In genomic region chr15:89140659-89141252, GRCm38 (mm10) we compare ENCODE assay signal across 8 mouse cellular contexts. TPM values are rescaled to one million over a fixed set of nuclear protein-coding genes. Genes with fewer than 3 reads are reported as not detected.
DNase-seq lines count a peak whose midpoint lies in the region; ATAC-seq and TF ChIP-seq lines count a peak whose summit lies in the region.

Mapk12 (minus strand) TSS chr15:89140703.

- no peak within 1 kb of the TSS; the same call in 1 of the 2 replicates for H3K27ac ChIP-seq in bone marrow, adult 2 months (ENCODE audit: control insufficient read depth, insufficient read depth, low read depth, low read length, poor library complexity)
- no peak within 1 kb of the TSS for H3K27ac ChIP-seq in forebrain, embryonic 13.5 days
- no peak within 1 kb of the TSS; the same call in 1 of the 2 replicates for H3K27ac ChIP-seq in limb, embryonic 11.5 days (replicated peaks; ENCODE audit: low read depth, low read length)
- H3K27ac ChIP-seq in midbrain, embryonic 14.5 days (replicated peaks; ENCODE audit: low read depth, low read length), result no peak within 1 kb of the TSS

- no peak for TF ChIP-seq CTCF in Patski (IDR thresholded peaks at IDR 0.05)
- no peak for TF ChIP-seq CTCF in bone marrow, adult 2 months (IDR thresholded peaks at IDR 0.05; ENCODE audit: control insufficient read depth, insufficient read depth, low read length)

- no peaks in the 10 kb centered on the region for H3K27me3 ChIP-seq in Patski
- peaks cover 12% of the 10 kb centered on the region; the same call in 1 of the 2 replicates for H3K27me3 ChIP-seq in forebrain, embryonic 13.5 days
- H3K27me3 ChIP-seq in limb, embryonic 11.5 days (ENCODE audit: control insufficient read depth, insufficient read depth, low read length), result no peaks in the 10 kb centered on the region
- H3K27me3 ChIP-seq in midbrain, embryonic 14.5 days (ENCODE audit: control insufficient read depth, insufficient read depth, low read length), result no peaks in the 10 kb centered on the region

- no peak for DNase-seq in Patski (ENCODE audit: low read depth, low spot score)
- DNase-seq in heart, postnatal 25 days (ENCODE audit: low spot score), result peak; percentile 77
- peak; percentile 70 for DNase-seq in limb, embryonic 11.5 days (ENCODE audit: low spot score)
- DNase-seq in midbrain, embryonic 14.5 days, result peak; percentile 39
- DNase-seq in layer of hippocampus, adult 18-20 months (ENCODE audit: low spot score in 2 of 2), result no peak
- no peak for DNase-seq in thymus, adult 18-20 months

- intact Hi-C loops in heart, postnatal 25 days (cut with DNase I), result no loop called here

- H3K9me3 ChIP-seq in forebrain, embryonic 13.5 days (replicated peaks), result no peaks in the 10 kb centered on the region
- no peaks in the 10 kb centered on the region for H3K9me3 ChIP-seq in limb, embryonic 11.5 days (ENCODE audit: control insufficient read depth, low read length)
- H3K9me3 ChIP-seq in midbrain, embryonic 14.5 days (ENCODE audit: control insufficient read depth, low read length), result no peaks in the 10 kb centered on the region

- ATAC-seq in Patski, result peak; percentile 10
- ATAC-seq in forebrain, embryonic 13.5 days, result peak; percentile 60
- ATAC-seq in limb, embryonic 11.5 days (ENCODE audit: insufficient number of reproducible peaks, low FRiP score, low TSS enrichment, low read depth), result peak; percentile 65
- ATAC-seq in midbrain, embryonic 14.5 days (ENCODE audit: low FRiP score, low TSS enrichment), result peak; percentile 59; the same call in 1 of the 2 replicates

- H3K36me3 ChIP-seq in forebrain, embryonic 13.5 days (ENCODE audit: poor library complexity, severe bottlenecking), result peaks cover 36% of the 10 kb centered on the region
- H3K36me3 ChIP-seq in limb, embryonic 11.5 days (ENCODE audit: control insufficient read depth, insufficient read depth, low read length), result no peaks in the 10 kb centered on the region
- H3K36me3 ChIP-seq in midbrain, embryonic 14.5 days (ENCODE audit: control insufficient read depth, insufficient read depth, low read length), result peaks cover 33% of the 10 kb centered on the region

- H3K4me2 ChIP-seq in forebrain, embryonic 13.5 days, result peak within 1 kb of the TSS; percentile 97
- H3K4me2 ChIP-seq in limb, embryonic 11.5 days (ENCODE audit: low read depth, severe bottlenecking), result peak within 1 kb of the TSS; percentile 98
- H3K4me2 ChIP-seq in midbrain, embryonic 14.5 days (ENCODE audit: low read length), result peak within 1 kb of the TSS; percentile 98

- H3K9ac ChIP-seq in forebrain, embryonic 13.5 days, result peak within 1 kb of the TSS; percentile 76
- H3K9ac ChIP-seq in limb, embryonic 11.5 days (ENCODE audit: low read length), result peak within 1 kb of the TSS; percentile 61
- H3K9ac ChIP-seq in midbrain, embryonic 14.5 days (replicated peaks; ENCODE audit: low read length), result peak within 1 kb of the TSS; percentile 58

- no peak for TF ChIP-seq POLR2A in bone marrow, adult 2 months (IDR thresholded peaks at IDR 0.05; ENCODE audit: borderline replicate concordance, control insufficient read depth, low read depth, low read length)

- 0 out of 2 replicates have a peak, but pooled peaks cover 1% of the 10 kb centered on the region for H3K4me1 ChIP-seq in bone marrow, adult 2 months (ENCODE audit: control insufficient read depth, insufficient read depth, low read length)
- H3K4me1 ChIP-seq in forebrain, embryonic 13.5 days, result peaks cover 24% of the 10 kb centered on the region
- H3K4me1 ChIP-seq in limb, embryonic 11.5 days (ENCODE audit: control insufficient read depth, insufficient read depth, low read length), result peaks cover 11% of the 10 kb centered on the region
- peaks cover 18% of the 10 kb centered on the region for H3K4me1 ChIP-seq in midbrain, embryonic 14.5 days (ENCODE audit: control insufficient read depth, insufficient read depth, low read length)

- WGBS in bone marrow, adult 2 months, result 3% methylated on average over 21 of the region's 21 CpGs
- WGBS in forebrain, embryonic 13.5 days, result 1% methylated on average over 20 of the region's 21 CpGs
- under 1% methylated on average over 21 of the region's 21 CpGs for WGBS in limb, embryonic 11.5 days
- WGBS in midbrain, embryonic 14.5 days, result under 1% methylated on average over 21 of the region's 21 CpGs

- CTCF ChIA-PET in Patski (lab: Charles Lee), result interaction anchor here (1.2 to 1.5 kb wide), 3 partner anchors 9 to 55 kb away, joined by 3 to 4 read pairs (median 4); partner anchors contain the start of gene Dennd6b

- in situ Hi-C loops in Patski (cut with MboI; ENCODE audit: low pct_unique_long_range_greater_than_20kb), result no loop called here

- H3K4me3 ChIP-seq in bone marrow, adult 2 months (replicated peaks; ENCODE audit: control insufficient read depth, low read depth, low read length), result peak within 1 kb of the TSS; percentile 6
- peak within 1 kb of the TSS; percentile 55 for H3K4me3 ChIP-seq in forebrain, embryonic 13.5 days
- peak within 1 kb of the TSS; percentile 57 for H3K4me3 ChIP-seq in limb, embryonic 11.5 days (ENCODE audit: low read depth, low read length)
- H3K4me3 ChIP-seq in midbrain, embryonic 14.5 days (replicated peaks; ENCODE audit: low read depth, low read length), result peak within 1 kb of the TSS; percentile 44

- POLR2A ChIA-PET in Patski (lab: Charles Lee), result interaction anchor here (0.5 to 1.2 kb wide), 2 partner anchors 14 to 29 kb away, joined by 3 read pairs; no protein-coding TSS in a partner anchor

RNA-seq across cellular contexts. Expression of gene Mapk12, which starts in this region (rescaled TPM):
- polyA plus RNA-seq in Patski (2021), result 7.1 TPM
- polyA plus RNA-seq in bone marrow, adult 2 months (2011; ENCODE audit: insufficient read depth, insufficient read length, low replicate concordance, missing spikeins), result 6.1 and 14.6 TPM in 2 replicates
- polyA plus RNA-seq in forebrain, embryonic 13.5 days (2015; fragmentation: Nextera tagmentation; extraction: Ambion mirVana), result 9.1 and 11.7 TPM in 2 replicates
- total RNA-seq in heart, postnatal 25 days (2021), result 10 to 100 TPM; 20.1 to 22.3 TPM
- 14.3 and 15.2 TPM in 2 replicates for polyA plus RNA-seq in limb, embryonic 11.5 days (2014; fragmentation: Nextera tagmentation; extraction: Ambion mirVana)
- polyA plus RNA-seq in midbrain, embryonic 14.5 days (2014; fragmentation: Nextera tagmentation; extraction: Ambion mirVana), result 4.1 and 4.6 TPM in 2 replicates
- 1 to 10 TPM; 4.8 to 5.4 TPM for total RNA-seq in layer of hippocampus, adult 18-20 months (2021)

Comparison
In these comparisons a context has a peak if more than half of its experiments do, and no peak if none do; other contexts are left out.
1. ATAC-seq: peak in every context shown above with its lines; median percentile 65 in limb, embryonic 11.5 days; 60 in forebrain, embryonic 13.5 days; 59 in midbrain, embryonic 14.5 days; 10 in Patski.
2. DNase-seq: peak in heart, postnatal 25 days (single experiment), limb, embryonic 11.5 days (single experiment) and midbrain, embryonic 14.5 days (single experiment); none in Patski (single experiment), layer of hippocampus, adult 18-20 months (0 of 2) and thymus, adult 18-20 months (0 of 2).
3. H3K4me3 ChIP-seq: peak in every context shown above with its lines; median percentile 57 in limb, embryonic 11.5 days; 55 in forebrain, embryonic 13.5 days; 44 in midbrain, embryonic 14.5 days; 6 in bone marrow, adult 2 months.
4. Peak in every context shown above with its lines, with median percentiles within 50 percentile points of each other: H3K4me2 ChIP-seq and H3K9ac ChIP-seq.